Mouse (Mus musculus): ENCODE data around the gene Anks1.

- no peak for TF ChIP-seq CTCF (IDR thresholded peaks at IDR 0.05; ENCODE audit: control insufficient read depth, insufficient read depth, insufficient replicate concordance, low read depth, low read length)
- TF ChIP-seq POLR2A (IDR thresholded peaks at IDR 0.05; ENCODE audit: control insufficient read depth, low read depth, low read length): no peak
These were observed 168.9 kb downstream of the Anks1 start for GRCm38 (mm10) chr17:28078028-28078427.
